Mouse (Mus musculus): ENCODE results near the gene Gm44503.

Gm44503 gene

GRCm38 (mm10) chr9:73059224-73059623 is 100.6 kb downstream of the Gm44503 start:
- Histone ChIP-seq H3K36me3 (ENCODE audit: control insufficient read depth, insufficient read depth, low read length, poor library complexity, severe bottlenecking) (no peaks in the 10 kb centered on the region), H3K27me3 (ENCODE audit: control insufficient read depth, insufficient read depth, low read length, poor library complexity, severe bottlenecking) (no peaks in the 10 kb centered on the region)
- DNase-seq (ENCODE audit: low read depth, low spot score) = no peak

- H3K36me3 ChIP-seq (ENCODE audit: control insufficient read depth, insufficient read depth, low read length, poor library complexity, severe bottlenecking) = 0 out of 2 replicates have a peak, but pooled peaks cover 2% of the 10 kb centered on the region
- H3K27me3 ChIP-seq (ENCODE audit: control insufficient read depth, insufficient read depth, low read length, poor library complexity, severe bottlenecking) = no peaks in the 10 kb centered on the region
- DNase-seq (ENCODE audit: low read depth, low spot score) = no peak
Measured at GRCm38 (mm10) chr9:73063621-73064290, 105.1 kb downstream of the Gm44503 start.
